Mouse (Mus musculus) neural tube, embryonic 14.5 days (tissue): Measurements from ENCODE around the gene Myrfl. TPM values are rescaled to one million over a fixed set of nuclear protein-coding genes. Genes with fewer than 3 reads are reported as not detected.

Experiments used
- ATAC-seq: fragments of 200-750 bp; cut with Nextera tagmentation; 2 replicates; pipeline ENCODE4 v1.8.0; 2017; ENCODE audit warnings: low read depth, mild to moderate bottlenecking, moderate TSS enrichment, moderate library complexity
- H3K27ac ChIP-seq: fragments of 300-500 bp; sonication (generic); 2 replicates; pipeline ENCODE4 v1.5.1; 2014; ENCODE audit warnings: low read depth, mild to moderate bottlenecking, control low read depth, low read length, moderate library complexity, mixed read lengths
- H3K27me3 ChIP-seq: fragments of 300-500 bp; sonication (generic); 2 replicates; pipeline ENCODE4 v1.6.1; 2014; ENCODE audit warnings: low read length; ENCODE audit not compliant: control insufficient read depth, insufficient read depth
- H3K36me3 ChIP-seq: fragments of 300-500 bp; sonication (generic); 2 replicates; pipeline ENCODE4 v1.6.1; 2014; ENCODE audit warnings: low read length, mixed read lengths; ENCODE audit not compliant: control insufficient read depth, insufficient read depth
- H3K4me1 ChIP-seq: fragments of 300-500 bp; sonication (generic); 2 replicates; pipeline ENCODE4 v1.6.1; 2014; ENCODE audit warnings: low read length; ENCODE audit not compliant: control insufficient read depth, insufficient read depth
- H3K4me2 ChIP-seq: fragments of 300-500 bp; sonication (generic); 2 replicates; pipeline ENCODE4 v1.6.1; 2014; ENCODE audit warnings: mild to moderate bottlenecking, low read depth, low read length, control low read depth
- H3K4me3 ChIP-seq: fragments of 300-500 bp; sonication (generic); 2 replicates; pipeline ENCODE4 v1.5.1; 2014; ENCODE audit warnings: low read depth, low read length, control low read depth, mixed read lengths
- H3K9ac ChIP-seq: fragments of 300-500 bp; sonication (generic); replicated peaks from 2 replicates; pipeline ENCODE4 v1.6.1; 2014; ENCODE audit warnings: low read depth, mild to moderate bottlenecking, control low read depth, low read length, mixed read lengths
- H3K9me3 ChIP-seq: fragments of 300-500 bp; sonication (generic); 2 replicates; pipeline ENCODE4 v1.6.1; 2016; ENCODE audit warnings: low read length; ENCODE audit not compliant: control insufficient read depth
- WGBS: fragments of 180-500 bp; shearing (Covaris S2); extraction: QIAGEN DNeasy Blood & Tissue Kit; methylation state at CpG from one replicate; pipeline ENCODE4 v1.1.7; 2014; 5-methylcytosine and 5-hydroxymethylcytosine counted together
- polyA plus RNA-seq: library from polyadenylated mRNA; unstranded; fragments of >200 nt; fragmentation: Nextera tagmentation; extraction: Ambion mirVana; gene quantifications from 2 replicates; pipeline ENCODE4 v1.2.1, GENCODE M21; 2014

Gene Myrfl
- polyA plus RNA-seq, result 0.15 and 0.20 TPM in 2 replicates

DNA sequence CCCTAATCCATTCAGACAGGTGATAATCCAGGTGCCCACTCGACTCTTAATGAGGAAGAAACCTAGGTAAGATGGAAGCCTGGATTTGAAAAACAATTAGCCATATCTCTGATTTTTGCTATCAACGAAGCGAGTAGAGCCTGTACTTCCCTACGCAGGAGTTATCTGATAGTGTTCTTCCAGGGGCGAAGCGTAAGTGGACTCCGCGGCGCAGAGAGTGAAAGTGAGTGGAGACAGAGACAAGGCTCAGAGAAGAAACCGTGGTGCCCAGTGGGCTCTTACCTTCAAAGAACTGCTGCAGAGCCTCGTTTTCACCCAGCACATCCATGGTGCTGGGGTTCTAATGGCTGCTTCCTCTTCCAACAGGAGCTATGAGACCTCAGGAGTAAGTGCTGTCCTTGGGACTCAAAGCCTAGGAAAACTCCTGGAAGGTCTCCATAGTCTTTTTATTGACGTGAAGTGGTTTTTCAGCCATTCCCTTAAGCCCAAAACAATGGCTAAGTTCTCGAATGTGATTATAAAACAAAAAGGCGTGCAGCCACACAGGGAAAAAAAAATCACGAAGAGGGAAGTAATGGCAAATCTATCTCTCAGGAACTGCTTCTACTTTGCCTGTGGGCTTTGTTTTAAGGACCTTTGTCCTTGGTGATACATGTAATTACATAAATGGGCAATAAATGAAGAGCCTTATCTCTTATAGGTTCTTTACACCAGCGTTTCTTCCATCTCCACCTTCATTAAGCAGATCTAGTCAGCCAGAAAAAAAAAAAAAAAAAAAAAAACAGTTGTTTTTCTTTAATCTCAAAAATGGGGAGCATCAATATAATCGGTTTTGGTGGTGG is at the start of gene Myrfl:
Gene Myrfl (minus strand): TSS at position 584 of the 842 bp plus-strand sequence.
- 83% methylated on average over 17 of the region's 17 CpGs for WGBS
- ATAC-seq, result no peak
- H3K9me3 ChIP-seq, result no peaks in the 10 kb centered on the region
- H3K9ac ChIP-seq, result no peak within 1 kb of the TSS
- no peaks in the 10 kb centered on the region for H3K4me1 ChIP-seq
- H3K4me3 ChIP-seq, result no peak within 1 kb of the TSS
- no peak within 1 kb of the TSS for H3K27ac ChIP-seq
- H3K4me2 ChIP-seq, result no peak within 1 kb of the TSS
- no peaks in the 10 kb centered on the region for H3K36me3 ChIP-seq
- H3K27me3 ChIP-seq, result no peaks in the 10 kb centered on the region

DNA sequence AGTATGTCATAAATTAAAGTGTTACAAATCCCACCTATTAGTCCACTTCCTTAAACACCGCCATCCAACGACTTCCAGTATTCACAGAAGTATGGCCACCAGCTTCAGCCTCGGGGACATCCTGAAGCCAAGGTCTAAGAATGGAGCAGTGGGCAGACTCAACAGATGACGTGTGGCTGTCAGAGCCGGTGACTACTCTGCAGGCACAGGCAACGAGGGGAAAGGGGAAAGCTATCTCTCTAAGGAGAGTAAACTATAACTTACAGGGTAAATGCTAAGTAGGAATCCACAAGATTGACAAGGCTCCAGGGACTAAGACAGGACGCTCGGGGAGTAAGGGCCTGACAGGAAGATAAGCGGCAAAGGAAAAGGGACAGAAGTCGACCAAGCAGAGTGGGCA is 48.2 kb upstream of the Myrfl start:
- Histone ChIP-seq H3K27me3 (no peaks in the 10 kb centered on the region), H3K4me1 (peaks cover 7% of the 10 kb centered on the region; the same call in 1 of the 2 replicates), H3K9me3 (no peaks in the 10 kb centered on the region), H3K9ac (no peak overlapping the region), H3K27ac (no peak overlapping the region), H3K4me2 (no peak overlapping the region), H3K36me3 (no peaks in the 10 kb centered on the region), H3K4me3 (no peak overlapping the region)
- ATAC-seq, result no peak
- 60% methylated on average over 10 of the region's 10 CpGs for WGBS

DNA sequence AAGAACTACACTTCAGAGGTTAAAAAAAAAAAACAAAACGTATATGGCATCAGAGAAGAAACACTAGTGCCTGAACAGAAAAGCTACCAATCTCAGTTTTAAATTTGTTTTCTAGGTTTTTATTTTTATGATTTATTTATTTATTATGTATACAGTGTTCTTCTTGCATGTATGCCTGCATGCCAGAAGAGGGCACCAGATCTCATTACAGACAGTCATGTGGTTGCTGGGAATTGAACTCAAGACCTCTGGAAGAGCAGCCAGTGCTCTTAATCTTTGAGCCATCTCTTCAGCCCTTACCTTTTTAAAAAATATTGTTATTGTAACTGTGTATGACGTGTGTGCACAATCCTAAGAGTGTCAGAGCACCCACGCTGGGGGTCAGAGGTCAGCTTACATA is 47.4 kb upstream of the Myrfl start:
- WGBS, result 98% methylated on average over 3 of the region's 3 CpGs
- Histone ChIP-seq H3K36me3 (no peaks in the 10 kb centered on the region), H3K4me1 (peaks cover 6% of the 10 kb centered on the region; the same call in 1 of the 2 replicates), H3K9ac (no peak overlapping the region), H3K27ac (no peak overlapping the region), H3K4me3 (no peak overlapping the region), H3K4me2 (no peak overlapping the region), H3K27me3 (no peaks in the 10 kb centered on the region), H3K9me3 (no peaks in the 10 kb centered on the region)
- no peak for ATAC-seq

DNA sequence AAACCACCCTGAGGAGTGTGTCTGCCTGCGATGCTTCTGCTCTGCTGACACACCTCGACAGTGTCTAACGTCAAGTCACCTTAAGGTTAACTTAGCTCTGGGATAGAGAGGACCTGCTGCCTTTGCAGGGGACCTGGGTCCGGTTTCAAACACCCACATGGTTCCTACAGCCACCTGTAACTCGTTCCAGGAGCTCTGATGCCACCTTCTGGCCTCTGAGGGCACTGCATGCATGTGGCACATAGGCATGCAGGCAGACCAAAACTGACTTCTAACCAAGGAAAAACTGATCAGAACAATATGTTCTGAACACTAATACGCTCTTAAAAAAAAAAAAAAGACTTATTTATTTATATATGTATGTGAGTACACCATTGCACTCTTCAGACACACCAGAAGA is 46.3 kb upstream of the Myrfl start:
- Histone ChIP-seq H3K4me2 (no peak overlapping the region), H3K9me3 (no peaks in the 10 kb centered on the region), H3K27ac (no peak overlapping the region), H3K27me3 (no peaks in the 10 kb centered on the region), H3K4me1 (no peaks in the 10 kb centered on the region), H3K36me3 (peaks cover under 1% of the 10 kb centered on the region; the same call in 1 of the 2 replicates), H3K4me3 (no peak overlapping the region), H3K9ac (no peak overlapping the region)
- WGBS, result 97% methylated on average over 6 of the region's 6 CpGs
- no peak for ATAC-seq

DNA sequence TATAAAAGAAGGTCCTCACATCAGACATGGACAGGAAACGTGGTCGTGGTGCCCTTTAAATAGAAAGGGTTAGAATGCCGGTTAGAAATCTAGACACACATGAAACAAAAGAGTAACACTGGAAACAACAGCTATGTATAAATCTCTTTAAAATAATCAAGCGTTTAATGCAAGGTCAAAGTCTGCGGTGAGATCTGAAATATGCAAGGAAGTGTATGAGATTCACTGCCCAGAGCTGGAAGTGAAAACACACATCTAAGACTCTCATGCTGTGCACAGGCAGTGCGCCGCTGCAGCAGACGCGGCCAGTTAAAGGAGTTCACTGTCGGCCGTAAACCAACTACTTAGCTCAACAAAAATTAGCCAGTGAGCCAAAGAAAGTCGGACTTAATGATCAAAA is 38.3 kb upstream of the Myrfl start:
- Histone ChIP-seq H3K27me3 (no peaks in the 10 kb centered on the region), H3K9me3 (no peaks in the 10 kb centered on the region), H3K4me1 (no peaks in the 10 kb centered on the region), H3K36me3 (peaks cover 4% of the 10 kb centered on the region; the same call in 1 of the 2 replicates), H3K4me3 (no peak overlapping the region), H3K4me2 (no peak overlapping the region), H3K27ac (no peak overlapping the region), H3K9ac (no peak overlapping the region)
- WGBS, result 47% methylated on average over 12 of the region's 12 CpGs
- no peak for ATAC-seq

DNA sequence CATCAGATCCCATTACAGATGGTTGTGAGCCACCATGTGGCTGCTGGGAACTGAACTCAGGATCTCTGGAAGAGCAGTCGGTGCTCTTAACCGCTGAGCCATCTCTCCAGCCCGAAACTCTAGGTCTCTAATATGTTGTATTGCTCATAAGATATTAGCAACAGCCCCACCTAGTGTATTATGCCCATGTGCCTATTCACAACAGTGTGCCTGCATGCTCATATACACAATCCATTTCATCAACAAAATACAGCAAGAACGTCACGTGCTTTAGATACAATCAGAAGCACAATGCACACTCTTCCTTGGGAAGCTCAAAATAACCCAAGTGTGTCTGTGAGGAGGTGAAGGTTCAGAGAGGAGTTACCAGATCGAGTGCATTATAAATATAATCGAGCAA is 37.1 kb upstream of the Myrfl start:
- Histone ChIP-seq H3K9me3 (no peaks in the 10 kb centered on the region), H3K27me3 (no peaks in the 10 kb centered on the region), H3K4me2 (no peak overlapping the region), H3K36me3 (peaks cover 4% of the 10 kb centered on the region; the same call in 1 of the 2 replicates), H3K9ac (no peak overlapping the region), H3K4me1 (no peaks in the 10 kb centered on the region), H3K27ac (no peak overlapping the region), H3K4me3 (no peak overlapping the region)
- WGBS, result 97% methylated on average over 7 of the region's 7 CpGs
- no peak for ATAC-seq

DNA sequence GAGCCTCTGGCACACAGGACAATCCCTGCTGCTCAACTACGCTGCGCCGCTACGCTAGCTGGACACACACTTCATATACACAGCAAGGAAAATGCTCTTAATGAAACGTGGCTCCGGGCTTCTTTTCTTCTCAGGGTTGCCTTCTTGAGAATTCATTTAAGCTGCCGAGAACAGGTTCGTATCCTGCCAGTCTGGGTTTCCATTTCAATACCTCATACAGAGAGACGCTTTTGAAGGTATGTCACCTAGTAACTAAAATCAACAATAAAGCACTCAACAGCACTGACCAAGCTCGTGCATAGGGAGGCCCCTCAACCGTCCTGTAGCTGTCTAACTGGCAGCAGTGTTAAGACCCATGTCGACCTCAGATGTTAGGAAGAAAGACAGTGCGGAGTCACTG is 35.7 kb upstream of the Myrfl start:
- WGBS, result 93% methylated on average over 13 of the region's 13 CpGs

DNA sequence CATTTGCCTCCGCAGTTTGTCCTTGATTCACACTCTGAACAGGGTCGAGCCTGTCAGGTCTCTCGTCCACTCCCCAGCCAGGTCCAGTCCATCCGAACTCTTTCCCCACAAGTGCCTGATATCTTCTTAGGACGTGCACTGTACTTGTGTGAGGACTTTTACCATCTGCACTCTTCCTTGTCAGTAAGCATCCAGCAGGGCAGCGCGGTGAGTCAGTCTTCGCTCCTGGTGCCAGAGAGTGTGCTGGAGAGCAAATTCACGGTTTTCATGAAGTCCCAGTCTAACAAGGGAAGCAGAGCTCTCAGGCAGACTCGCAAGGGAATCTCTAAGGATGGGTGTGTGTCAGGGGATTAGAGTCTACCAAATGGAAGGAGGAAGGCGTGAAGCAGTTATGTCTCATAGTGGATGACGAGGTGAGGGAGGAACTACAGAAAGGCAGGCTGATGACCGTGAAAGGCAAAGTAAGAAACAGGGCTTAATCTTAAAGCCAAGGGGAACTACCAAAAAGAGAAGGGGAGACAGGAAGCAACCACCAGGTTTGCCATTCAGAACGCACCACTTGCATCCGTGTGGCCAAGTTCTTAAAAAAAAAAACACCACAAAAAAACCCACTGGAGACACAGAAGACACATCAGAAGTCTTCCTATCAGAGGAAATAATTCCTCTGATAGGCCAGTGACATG is 34.9 kb upstream of the Myrfl start:
- Histone ChIP-seq H3K4me1 (no peaks in the 10 kb centered on the region), H3K27me3 (no peaks in the 10 kb centered on the region), H3K4me3 (no peak overlapping the region), H3K27ac (no peak overlapping the region), H3K9me3 (no peaks in the 10 kb centered on the region), H3K4me2 (no peak overlapping the region), H3K36me3 (peaks cover 10% of the 10 kb centered on the region; the same call in 1 of the 2 replicates), H3K9ac (no peak overlapping the region)
- no peak for ATAC-seq
- 89% methylated on average over 15 of the region's 15 CpGs for WGBS

More for the DNA sequence above, 35.7 kb upstream of the Myrfl start:
- no peak overlapping the region for H3K4me2 ChIP-seq
- no peak overlapping the region for H3K27ac ChIP-seq
- H3K4me3 ChIP-seq, result no peak overlapping the region
- H3K9me3 ChIP-seq, result no peaks in the 10 kb centered on the region
- H3K36me3 ChIP-seq, result peaks cover 3% of the 10 kb centered on the region; the same call in 1 of the 2 replicates
- H3K4me1 ChIP-seq, result no peaks in the 10 kb centered on the region
- H3K27me3 ChIP-seq, result no peaks in the 10 kb centered on the region
- no peak overlapping the region for H3K9ac ChIP-seq
- no peak for ATAC-seq

DNA sequence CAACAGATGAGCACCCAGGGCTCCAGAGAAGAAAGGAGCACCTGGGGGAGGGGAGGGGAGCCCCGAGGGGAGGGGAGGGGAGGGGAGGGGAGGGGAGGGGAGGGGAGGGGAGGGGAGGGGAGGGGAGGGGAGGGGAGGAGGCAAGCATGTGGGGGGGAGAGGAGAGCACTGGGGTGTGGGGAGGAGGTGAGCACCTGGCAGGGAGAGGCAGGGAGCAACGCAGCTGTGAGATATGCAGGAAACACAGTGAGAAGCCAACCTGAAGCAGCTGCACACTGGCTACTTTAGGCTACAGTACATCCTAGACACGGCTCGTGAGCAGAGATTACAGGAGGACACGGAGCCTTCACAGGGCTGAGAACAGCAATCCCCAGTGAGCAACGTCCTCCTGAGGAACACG is 34.2 kb upstream of the Myrfl start:
- no peaks in the 10 kb centered on the region for H3K27me3 ChIP-seq

More for the DNA sequence above, 34.2 kb upstream of the Myrfl start:
- H3K27ac ChIP-seq, result no peak overlapping the region
- 87% methylated on average over 6 of the region's 7 CpGs for WGBS
- no peak for ATAC-seq
- peaks cover 11% of the 10 kb centered on the region; the same call in 1 of the 2 replicates for H3K36me3 ChIP-seq
- no peak overlapping the region for H3K4me3 ChIP-seq
- no peaks in the 10 kb centered on the region for H3K9me3 ChIP-seq
- H3K9ac ChIP-seq, result no peak overlapping the region
- H3K4me1 ChIP-seq, result no peaks in the 10 kb centered on the region
- no peak overlapping the region for H3K4me2 ChIP-seq
